Mouse (Mus musculus): ENCODE data around the gene Ifnk.

Gene Ifnk

DNA sequence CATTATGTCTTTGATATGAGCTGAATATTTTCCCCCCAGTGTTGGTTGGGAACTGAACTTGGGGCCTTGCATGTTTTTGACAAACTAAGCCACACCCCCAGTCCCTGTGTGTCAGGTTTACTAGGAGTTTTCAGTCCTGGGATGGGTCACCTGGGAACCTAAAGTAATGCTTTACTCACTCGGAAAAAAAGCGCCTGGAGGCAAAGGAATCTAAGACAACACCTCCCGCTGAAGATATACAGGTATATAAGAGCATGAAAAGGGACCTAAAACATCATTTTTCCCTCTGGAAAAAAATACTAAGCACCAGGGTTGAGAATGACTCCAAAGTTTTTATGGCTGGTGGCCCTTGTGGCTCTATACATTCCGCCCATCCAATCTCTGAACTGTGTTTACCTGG, at the start of gene Ifnk:
TSS of gene Ifnk (plus strand) at position 301 of the 400 bp plus-strand sequence.
- no peak for DNase-seq (ENCODE audit: low read depth, low spot score)

GRCm38 (mm10) chr4:35105115-35105773, 46.6 kb upstream of the Ifnk start:
- DNase-seq (ENCODE audit: low read depth, low spot score) = no peak

GRCm38 (mm10) chr4:35112452-35112851, 39.4 kb upstream of the Ifnk start:
- DNase-seq (ENCODE audit: low read depth, low spot score) = no peak

- DNase-seq (ENCODE audit: low read depth, low spot score) = no peak
Observed at GRCm38 (mm10) chr4:35113516-35114248, 38.2 kb upstream of the Ifnk start.

DNA sequence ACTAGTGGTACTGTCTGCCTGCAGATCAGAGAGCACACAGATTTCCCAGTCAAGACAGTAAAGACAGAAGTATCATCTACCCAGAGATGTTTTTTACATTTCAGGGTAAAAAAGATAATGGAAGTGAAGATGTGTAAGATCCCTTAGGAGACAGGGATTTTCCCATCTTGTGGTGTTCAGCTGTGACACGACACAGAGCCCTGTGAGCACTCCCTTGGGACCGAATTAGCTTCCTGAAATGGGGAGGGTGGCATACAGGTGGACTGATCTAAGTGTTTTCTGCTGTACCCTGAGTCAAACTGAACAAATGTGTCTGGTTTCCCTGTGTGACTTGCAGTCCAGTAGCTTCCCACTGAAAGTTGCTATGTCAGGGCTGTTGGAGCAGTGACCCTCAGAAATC, 36.9 kb upstream of the Ifnk start:
- DNase-seq (ENCODE audit: low read depth, low spot score) = no peak

GRCm38 (mm10) chr4:35115933-35116332, 35.9 kb upstream of the Ifnk start:
- no peak for DNase-seq (ENCODE audit: low read depth, low spot score)

DNA sequence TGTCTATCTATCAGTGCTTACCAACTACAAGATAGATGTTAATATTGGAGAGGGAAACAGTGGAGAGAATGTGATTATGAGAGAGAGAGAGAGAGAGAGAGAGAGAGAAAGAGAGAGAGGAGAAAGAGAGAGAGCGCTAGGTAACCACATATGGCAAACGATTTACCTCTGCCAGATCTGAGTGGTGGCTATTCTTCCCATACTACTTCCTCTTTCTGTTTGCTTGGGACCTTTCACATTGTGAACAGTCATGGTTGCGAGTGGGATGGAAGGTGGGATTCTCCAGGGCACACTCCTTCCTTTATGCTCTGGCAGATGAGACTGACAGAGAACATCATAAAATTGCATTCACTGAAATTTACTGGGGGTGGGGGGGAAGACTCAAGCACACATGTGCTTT, 34.7 kb upstream of the Ifnk start:
- DNase-seq (ENCODE audit: low read depth, low spot score) = no peak

GRCm38 (mm10) chr4:35118851-35119250, 33.0 kb upstream of the Ifnk start:
- no peak for DNase-seq (ENCODE audit: low read depth, low spot score)

DNA sequence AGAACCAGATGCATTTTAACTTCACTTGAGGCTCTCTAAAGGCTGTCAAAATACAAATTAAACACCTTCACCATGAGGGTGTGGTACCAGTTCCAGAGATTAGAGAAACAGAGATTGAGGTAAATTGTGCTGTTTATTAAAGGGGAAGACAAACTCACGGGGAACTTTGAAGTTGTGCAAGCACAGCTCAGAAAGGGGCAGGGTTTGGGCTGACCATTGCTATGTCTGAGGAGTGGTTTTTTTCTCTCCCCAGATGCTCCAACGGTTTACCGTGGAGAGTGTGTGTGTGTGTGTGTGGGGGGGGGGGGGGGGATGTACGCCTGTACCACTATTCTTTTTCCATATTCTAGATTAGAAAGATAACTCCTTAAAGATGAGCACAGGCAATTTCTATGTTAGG, 31.7 kb upstream of the Ifnk start:
- no peak for DNase-seq (ENCODE audit: low read depth, low spot score)

GRCm38 (mm10) chr4:35120575-35120974, 31.3 kb upstream of the Ifnk start:
- DNase-seq (ENCODE audit: low read depth, low spot score) = no peak

- DNase-seq (ENCODE audit: low read depth, low spot score) = no peak
Observed at GRCm38 (mm10) chr4:35121060-35121459, 30.8 kb upstream of the Ifnk start.

DNA sequence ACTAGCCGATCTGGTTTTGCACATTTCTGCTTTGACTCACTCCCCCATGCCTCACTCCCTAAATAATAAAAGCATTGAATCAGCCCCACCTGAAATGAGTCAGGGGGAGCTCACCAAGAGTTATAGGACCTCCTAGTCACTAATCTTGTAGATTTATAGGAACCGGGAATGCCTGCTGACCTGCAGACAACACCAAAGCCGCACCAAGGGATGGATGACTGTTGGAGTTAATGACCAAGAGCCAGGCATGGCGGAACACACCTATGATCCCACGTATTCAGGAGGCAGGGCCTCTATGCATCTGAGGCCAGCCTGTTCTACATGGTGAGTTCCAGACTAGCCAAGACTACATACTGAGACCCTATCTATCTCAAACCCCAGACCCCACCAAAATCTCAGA, 28.8 kb upstream of the Ifnk start:
- DNase-seq (ENCODE audit: low read depth, low spot score) = no peak

GRCm38 (mm10) chr4:35124027-35124426, 27.8 kb upstream of the Ifnk start:
- DNase-seq (ENCODE audit: low read depth, low spot score) = no peak

DNA sequence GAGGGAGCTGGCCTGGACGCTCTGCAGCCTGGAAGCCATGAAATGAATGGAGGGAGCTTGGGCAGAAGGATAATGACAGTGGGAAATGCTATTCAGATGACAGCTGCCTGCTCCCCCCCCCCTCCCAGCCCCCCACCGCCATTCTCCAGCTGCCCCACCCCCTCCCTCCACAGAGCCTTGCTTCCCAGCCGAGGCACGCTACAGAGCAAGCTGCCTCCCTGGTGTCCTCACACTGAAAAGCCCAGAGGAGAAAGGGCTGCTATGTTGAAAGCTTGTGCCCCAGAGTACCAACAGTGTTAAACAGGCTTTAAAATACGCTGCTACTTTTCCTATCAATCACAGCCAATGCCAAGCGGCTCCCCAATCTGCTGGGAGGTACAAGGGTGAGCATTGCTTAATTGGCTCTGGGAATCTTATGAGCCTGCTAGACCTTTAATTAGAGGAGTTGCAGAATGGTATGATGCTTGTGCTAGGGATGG, 26.5 kb upstream of the Ifnk start:
- no peak for DNase-seq (ENCODE audit: low read depth, low spot score)

GRCm38 (mm10) chr4:35126776-35127175, 25.1 kb upstream of the Ifnk start:
- DNase-seq (ENCODE audit: low read depth, low spot score) = no peak

GRCm38 (mm10) chr4:35127759-35128158, 24.1 kb upstream of the Ifnk start:
- DNase-seq (ENCODE audit: low read depth, low spot score) = no peak

DNA sequence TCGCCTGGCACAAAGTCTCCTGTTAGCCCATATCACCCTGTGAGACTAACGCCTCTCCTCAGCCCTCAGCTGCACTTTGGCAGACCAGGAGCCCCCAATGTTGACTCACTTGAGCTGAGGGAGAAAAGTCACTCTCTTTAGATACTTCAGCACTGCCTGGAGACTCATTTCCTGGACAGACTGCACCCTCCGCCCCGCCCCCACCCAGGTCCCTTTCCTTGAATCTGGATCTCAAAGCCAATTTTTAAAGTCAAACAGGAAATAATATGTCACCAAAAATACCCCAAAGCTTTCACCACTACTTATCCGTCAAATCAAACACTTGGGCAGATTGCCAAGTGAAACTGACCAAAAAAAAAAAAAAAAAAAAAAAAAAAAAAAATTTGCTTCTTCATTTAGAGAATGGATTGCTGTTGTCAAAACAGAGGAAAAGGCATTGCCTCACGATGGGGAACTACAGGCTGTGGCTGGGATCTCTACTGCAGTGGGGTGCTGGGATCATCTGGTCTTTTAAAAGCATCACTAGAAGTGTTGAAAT, 21.4 kb upstream of the Ifnk start:
- no peak for DNase-seq (ENCODE audit: low read depth, low spot score)

GRCm38 (mm10) chr4:35131592-35131991, 20.3 kb upstream of the Ifnk start:
- DNase-seq (ENCODE audit: low read depth, low spot score) = no peak

GRCm38 (mm10) chr4:35133411-35133810, 18.4 kb upstream of the Ifnk start:
- no peak for DNase-seq (ENCODE audit: low read depth, low spot score)

DNA sequence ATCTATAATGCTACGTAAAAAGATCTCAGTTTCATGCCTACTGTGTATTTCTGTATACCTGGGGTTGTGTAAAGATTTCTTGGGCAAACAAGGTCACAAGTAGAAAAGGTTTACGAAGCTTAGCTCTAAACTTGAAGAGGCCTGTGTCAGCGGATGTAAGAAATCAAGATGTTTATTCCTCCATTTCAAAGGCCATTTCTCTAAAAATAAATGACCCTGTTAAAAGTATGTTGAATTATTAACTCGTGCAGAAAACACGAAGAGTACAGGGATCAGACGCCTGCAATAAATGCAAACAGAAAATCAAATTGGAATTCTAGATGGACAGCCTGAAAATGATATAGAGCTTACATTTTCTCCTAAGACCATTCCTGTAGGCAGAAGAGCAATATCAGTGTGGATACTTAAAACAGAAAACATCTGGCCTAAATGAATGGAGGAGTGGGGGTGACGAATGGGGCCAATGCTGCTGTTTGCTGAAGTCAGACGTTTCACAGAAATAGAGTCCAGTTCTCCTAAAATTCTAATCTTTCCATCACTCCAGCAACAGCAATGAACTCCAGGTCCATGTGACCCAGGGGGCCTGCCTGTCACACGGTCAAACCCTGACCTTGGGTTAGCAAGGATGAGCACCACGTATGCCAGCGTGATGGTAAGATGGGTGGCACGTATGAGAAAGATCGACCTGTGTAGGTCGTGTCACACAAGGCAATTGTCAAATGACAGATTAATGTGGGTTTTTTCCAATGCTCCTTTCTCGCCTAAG, 16.8 kb upstream of the Ifnk start:
- DNase-seq (ENCODE audit: low read depth, low spot score) = no peak

- no peak for DNase-seq (ENCODE audit: low read depth, low spot score)
Observed at GRCm38 (mm10) chr4:35135806-35136205, 16.1 kb upstream of the Ifnk start.

DNA sequence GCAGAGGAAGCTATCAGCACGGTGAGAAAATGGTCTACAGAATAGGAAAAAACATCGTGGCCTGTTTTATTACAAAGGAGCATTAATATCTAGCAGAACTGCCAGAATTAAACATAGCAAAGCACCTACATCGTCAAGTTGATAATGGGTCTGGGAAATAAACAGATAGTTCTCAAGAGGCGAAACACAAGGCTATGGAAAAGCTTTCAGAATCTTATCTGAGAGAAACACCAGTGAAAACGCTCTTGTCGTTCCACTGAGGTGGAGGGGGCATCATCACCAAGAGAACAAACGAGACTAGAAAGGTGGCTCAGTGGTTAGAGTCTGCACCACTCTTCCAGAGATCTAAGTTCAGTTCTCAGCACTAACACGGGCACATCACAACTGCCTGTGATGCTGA, 14.9 kb upstream of the Ifnk start:
- DNase-seq (ENCODE audit: low read depth, low spot score) = no peak

All from c-Kit-negative CD71-positive TER-119-positive erythroid progenitor cells, embryonic 14.5 days (primary cell).